Mouse (Mus musculus) heart, postnatal 0 days (tissue): ENCODE measurements at regions not wholly inside any gene's neighbourhood (a gene's known extent, or its start where the extent isn't known, plus 50 kb on each side); places are given as distances from the start of the nearest gene placed in this dataset.

Experiments used
- CTCF ChIP-seq: IDR thresholded peaks from 2 replicates; pipeline ENCODE4 v1.5.1; 2016; ENCODE audit warnings: antibody characterized with exemption, control low read depth, low read depth
- EP300 ChIP-seq: IDR thresholded peaks from 2 replicates; pipeline ENCODE4 v1.6.1; 2016; ENCODE audit warnings: antibody characterized with exemption, low read depth

DNA sequence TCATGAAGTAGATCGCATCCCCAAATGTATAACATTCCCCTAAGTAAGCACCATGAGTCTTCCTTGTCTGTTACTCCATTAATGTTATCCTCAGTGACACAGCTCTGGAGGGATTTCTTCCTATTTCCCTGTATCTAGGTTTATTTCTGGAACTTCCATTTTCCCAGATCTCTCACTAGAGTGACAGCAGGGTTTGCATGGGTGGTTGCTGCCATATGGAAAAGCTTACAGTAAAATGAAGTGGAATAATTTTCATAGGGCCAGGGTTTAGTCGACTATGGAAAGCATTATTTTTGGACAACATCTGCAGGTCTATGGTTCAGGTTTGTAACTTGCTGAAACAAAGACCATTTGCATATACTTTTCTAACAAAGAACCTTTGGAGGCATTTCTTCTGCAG lies 369.6 kb upstream of the Igfbp3 start:
- TF ChIP-seq CTCF (no peak), EP300 (no peak)
